Mouse (Mus musculus) limb, embryonic 13.5 days (tissue): Measurements from ENCODE around the gene Col15a1. TPM values are rescaled to one million over a fixed set of nuclear protein-coding genes. Genes with fewer than 3 reads are reported as not detected.
A peak's percentile ranks its signal among the peaks of the same experiment; 100 is the strongest.

Experiments used
- ATAC-seq: fragments of 200-750 bp; cut with Nextera tagmentation; 2 replicates; pipeline ENCODE4 v1.8.0; 2017; ENCODE audit warnings: low read depth, moderate number of reproducible peaks, moderate TSS enrichment; ENCODE audit not compliant: low FRiP score
- H3K27ac ChIP-seq: fragments of 300-500 bp; sonication (generic); 2 replicates; pipeline ENCODE4 v1.5.1; 2015; ENCODE audit warnings: inconsistent platforms, mild to moderate bottlenecking, moderate library complexity
- H3K27me3 ChIP-seq: fragments of 300-500 bp; sonication (generic); 2 replicates; pipeline ENCODE4 v1.6.1; 2015; ENCODE audit warnings: mild to moderate bottlenecking, inconsistent platforms
- H3K36me3 ChIP-seq: fragments of 300-500 bp; sonication (generic); 2 replicates; pipeline ENCODE4 v1.6.1; 2015; ENCODE audit warnings: inconsistent platforms, mild to moderate bottlenecking, moderate library complexity
- H3K4me1 ChIP-seq: fragments of 300-500 bp; sonication (generic); 2 replicates; pipeline ENCODE4 v1.6.1; 2015; ENCODE audit warnings: inconsistent platforms
- H3K4me2 ChIP-seq: fragments of 300-500 bp; sonication (generic); replicated peaks from 2 replicates; pipeline ENCODE4 v1.6.1; 2015; ENCODE audit warnings: inconsistent platforms, mild to moderate bottlenecking, moderate library complexity
- H3K4me3 ChIP-seq: fragments of 300-500 bp; sonication (generic); 2 replicates; pipeline ENCODE4 v1.5.1; 2015; ENCODE audit warnings: moderate library complexity, mild to moderate bottlenecking, inconsistent platforms
- H3K9ac ChIP-seq: fragments of 300-500 bp; sonication (generic); 2 replicates; pipeline ENCODE4 v1.6.1; 2015; ENCODE audit warnings: mild to moderate bottlenecking, inconsistent platforms
- H3K9me3 ChIP-seq: fragments of 300-500 bp; sonication (generic); 2 replicates; pipeline ENCODE4 v1.6.1; 2016; ENCODE audit warnings: inconsistent platforms
- WGBS: fragments of 180-500 bp; shearing (Covaris S2); methylation state at CpG from one replicate; pipeline ENCODE4 v1.1.7; 2015; 5-methylcytosine and 5-hydroxymethylcytosine counted together
- polyA plus RNA-seq: library from polyadenylated mRNA; unstranded; fragments of >200 nt; fragmentation: Nextera tagmentation; extraction: Ambion mirVana; gene quantifications from 2 replicates; pipeline ENCODE4 v1.2.1, GENCODE M21; 2015

Gene Col15a1
- polyA plus RNA-seq, 1 experiment from 2014 or later: 19.1 TPM

GRCm38 (mm10) chr4:47278397-47278796 is 70.4 kb downstream of the Col15a1 start:
- no peak overlapping the region for H3K9ac ChIP-seq
- H3K36me3 ChIP-seq: no peaks in the 10 kb centered on the region
- H3K9me3 ChIP-seq: no peaks in the 10 kb centered on the region
- no peak overlapping the region for H3K4me3 ChIP-seq
- 87% methylated on average over 6 of the region's 6 CpGs for WGBS
- H3K4me2 ChIP-seq: no peak overlapping the region
- no peak overlapping the region for H3K27ac ChIP-seq
- no peaks in the 10 kb centered on the region for H3K27me3 ChIP-seq
- no peaks in the 10 kb centered on the region for H3K4me1 ChIP-seq
- ATAC-seq: no peak

GRCm38 (mm10) chr4:47279085-47279707 is 71.2 kb downstream of the Col15a1 start:
- H3K9ac ChIP-seq: no peak overlapping the region
- no peak overlapping the region for H3K4me3 ChIP-seq
- peaks cover under 1% of the 10 kb centered on the region; the same call in 1 of the 2 replicates for H3K4me1 ChIP-seq
- H3K9me3 ChIP-seq: no peaks in the 10 kb centered on the region
- no peak overlapping the region for H3K4me2 ChIP-seq
- peak; percentile 64; the same call in 1 of the 2 replicates for ATAC-seq
- H3K27me3 ChIP-seq: no peaks in the 10 kb centered on the region
- no peaks in the 10 kb centered on the region for H3K36me3 ChIP-seq
- no peak overlapping the region for H3K27ac ChIP-seq
- WGBS: 28% methylated on average over 10 of the region's 10 CpGs

- no peak overlapping the region for H3K4me3 ChIP-seq
- WGBS: 83% methylated on average over 5 of the region's 5 CpGs
- ATAC-seq: no peak
- H3K4me1 ChIP-seq: peaks cover 10% of the 10 kb centered on the region
- no peak overlapping the region for H3K27ac ChIP-seq
- no peaks in the 10 kb centered on the region for H3K9me3 ChIP-seq
- no peak overlapping the region for H3K9ac ChIP-seq
- H3K27me3 ChIP-seq: no peaks in the 10 kb centered on the region
- H3K4me2 ChIP-seq: no peak overlapping the region
- H3K36me3 ChIP-seq: no peaks in the 10 kb centered on the region
Measured at GRCm38 (mm10) chr4:47280126-47280525, 72.2 kb downstream of the Col15a1 start.

GRCm38 (mm10) chr4:47281920-47282682 is 74.1 kb downstream of the Col15a1 start:
- WGBS: 74% methylated on average over 6 of the region's 6 CpGs
- Histone ChIP-seq H3K27ac (no peak overlapping the region), H3K4me3 (no peak overlapping the region), H3K36me3 (no peaks in the 10 kb centered on the region), H3K4me2 (no peak overlapping the region), H3K9ac (no peak overlapping the region), H3K9me3 (no peaks in the 10 kb centered on the region), H3K4me1 (peaks cover 22% of the 10 kb centered on the region), H3K27me3 (no peaks in the 10 kb centered on the region)
- no peak for ATAC-seq

GRCm38 (mm10) chr4:47284311-47284710 is 76.3 kb downstream of the Col15a1 start:
- no peak overlapping the region for H3K27ac ChIP-seq
- no peak for ATAC-seq

GRCm38 (mm10) chr4:47284874-47285273 is 76.9 kb downstream of the Col15a1 start:
- Histone ChIP-seq H3K27ac (no peak overlapping the region), H3K9me3 (no peaks in the 10 kb centered on the region), H3K36me3 (no peaks in the 10 kb centered on the region), H3K4me2 (no peak overlapping the region), H3K9ac (no peak overlapping the region), H3K27me3 (no peaks in the 10 kb centered on the region), H3K4me3 (no peak overlapping the region), H3K4me1 (peaks cover 22% of the 10 kb centered on the region)
- 28% methylated on average over 9 of the region's 9 CpGs for WGBS
- peak; percentile 37; the same call in 1 of the 2 replicates for ATAC-seq

More at GRCm38 (mm10) chr4:47284311-47284710, 76.3 kb downstream of the Col15a1 start:
- Histone ChIP-seq H3K9me3 (no peaks in the 10 kb centered on the region), H3K27me3 (no peaks in the 10 kb centered on the region), H3K36me3 (no peaks in the 10 kb centered on the region), H3K4me1 (peaks cover 22% of the 10 kb centered on the region), H3K4me3 (no peak overlapping the region), H3K4me2 (no peak overlapping the region), H3K9ac (no peak overlapping the region)
- WGBS: 74% methylated on average over 6 of the region's 6 CpGs

GRCm38 (mm10) chr4:47286599-47287147 is 78.7 kb downstream of the Col15a1 start:
- H3K4me1 ChIP-seq: peaks cover 22% of the 10 kb centered on the region
- H3K27me3 ChIP-seq: no peaks in the 10 kb centered on the region
- WGBS: 86% methylated on average over 3 of the region's 3 CpGs
- H3K36me3 ChIP-seq: no peaks in the 10 kb centered on the region
- ATAC-seq: no peak
- no peaks in the 10 kb centered on the region for H3K9me3 ChIP-seq
- H3K27ac ChIP-seq: no peak overlapping the region
- H3K4me2 ChIP-seq: no peak overlapping the region
- no peak overlapping the region for H3K9ac ChIP-seq
- H3K4me3 ChIP-seq: no peak overlapping the region

GRCm38 (mm10) chr4:47287468-47287867 is 79.5 kb downstream of the Col15a1 start:
- H3K9me3 ChIP-seq: no peaks in the 10 kb centered on the region
- H3K4me2 ChIP-seq: no peak overlapping the region
- no peaks in the 10 kb centered on the region for H3K27me3 ChIP-seq
- no peak overlapping the region for H3K27ac ChIP-seq
- H3K4me3 ChIP-seq: no peak overlapping the region
- 78% methylated on average over 4 of the region's 4 CpGs for WGBS
- H3K9ac ChIP-seq: no peak overlapping the region
- H3K36me3 ChIP-seq: no peaks in the 10 kb centered on the region
- peaks cover 22% of the 10 kb centered on the region for H3K4me1 ChIP-seq
- ATAC-seq: no peak

GRCm38 (mm10) chr4:47288306-47288705 is 80.3 kb downstream of the Col15a1 start:
- no peak for ATAC-seq
- Histone ChIP-seq H3K4me2 (no peak overlapping the region), H3K9ac (no peak overlapping the region), H3K9me3 (no peaks in the 10 kb centered on the region), H3K36me3 (no peaks in the 10 kb centered on the region), H3K27ac (no peak overlapping the region), H3K27me3 (no peaks in the 10 kb centered on the region), H3K4me1 (peaks cover 26% of the 10 kb centered on the region), H3K4me3 (no peak overlapping the region)
- WGBS: 60% methylated on average over 4 of the region's 4 CpGs

GRCm38 (mm10) chr4:47289526-47289925 is 81.6 kb downstream of the Col15a1 start:
- Histone ChIP-seq H3K36me3 (no peaks in the 10 kb centered on the region), H3K27ac (no peak overlapping the region), H3K9me3 (no peaks in the 10 kb centered on the region), H3K4me3 (no peak overlapping the region), H3K4me2 (no peak overlapping the region), H3K27me3 (no peaks in the 10 kb centered on the region), H3K4me1 (peaks cover 22% of the 10 kb centered on the region), H3K9ac (no peak overlapping the region)
- WGBS: 86% methylated on average over 3 of the region's 3 CpGs
- no peak for ATAC-seq

- Histone ChIP-seq H3K9ac (no peak overlapping the region), H3K4me1 (peaks cover 13% of the 10 kb centered on the region), H3K27me3 (no peaks in the 10 kb centered on the region), H3K4me3 (no peak overlapping the region), H3K4me2 (no peak overlapping the region), H3K36me3 (no peaks in the 10 kb centered on the region), H3K9me3 (no peaks in the 10 kb centered on the region; the same call in 1 of the 2 replicates), H3K27ac (no peak overlapping the region)
- no peak for ATAC-seq
- 81% methylated on average over 2 of the region's 2 CpGs for WGBS
Measured at GRCm38 (mm10) chr4:47290448-47290847, 82.5 kb downstream of the Col15a1 start.

- H3K9ac ChIP-seq: no peak overlapping the region
- no peaks in the 10 kb centered on the region for H3K27me3 ChIP-seq
- peaks cover 7% of the 10 kb centered on the region for H3K4me1 ChIP-seq
- WGBS: 52% methylated on average over 1 of the region's 1 CpGs
- ATAC-seq: no peak
- H3K4me3 ChIP-seq: no peak overlapping the region
- H3K27ac ChIP-seq: no peak overlapping the region
- H3K9me3 ChIP-seq: no peaks in the 10 kb centered on the region; the same call in 1 of the 2 replicates
- H3K4me2 ChIP-seq: no peak overlapping the region
- H3K36me3 ChIP-seq: no peaks in the 10 kb centered on the region
Measured at GRCm38 (mm10) chr4:47291013-47291412, 83.1 kb downstream of the Col15a1 start.
